Mouse (Mus musculus) fibroblast of lung, adult 2 months (primary cell): ENCODE measurements at regions not wholly inside any gene's neighbourhood (a gene's known extent, or its start where the extent isn't known, plus 50 kb on each side); places are given as distances from the start of the nearest gene placed in this dataset.
A peak's percentile ranks its signal among the peaks of the same experiment; 100 is the strongest.

Experiments used
- DNase-seq: peaks from one replicate; pipeline ENCODE4 v3.0.0-alpha.2; 2011; ENCODE audit warnings: low read depth

- no peak for DNase-seq
These were observed 136.1 kb upstream of the 9330182O14Rik start for GRCm38 (mm10) chr15:39998063-39998462.

DNA sequence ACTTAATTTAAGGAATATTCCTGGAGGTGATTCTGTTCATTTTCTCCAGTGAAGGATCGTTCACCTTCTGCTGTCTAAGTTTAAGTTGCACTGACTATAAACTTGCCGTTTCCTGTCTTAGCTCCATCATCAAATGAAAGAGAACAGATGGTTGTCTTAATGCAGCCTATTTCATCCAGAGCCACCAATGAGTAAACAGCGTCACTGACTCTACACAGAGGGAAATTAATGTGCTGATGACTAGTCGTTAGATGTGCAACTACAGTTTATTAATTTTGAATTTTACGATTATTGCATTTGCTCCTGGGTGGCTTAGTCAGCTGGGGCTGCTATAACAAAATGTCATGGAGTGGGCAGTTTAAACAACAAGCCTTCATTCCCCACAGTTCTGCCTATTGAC is 134.1 kb upstream of the 9330182O14Rik start:
- no peak for DNase-seq

GRCm38 (mm10) chr15:40005096-40005495 is 129.1 kb upstream of the 9330182O14Rik start:
- no peak for DNase-seq

DNA sequence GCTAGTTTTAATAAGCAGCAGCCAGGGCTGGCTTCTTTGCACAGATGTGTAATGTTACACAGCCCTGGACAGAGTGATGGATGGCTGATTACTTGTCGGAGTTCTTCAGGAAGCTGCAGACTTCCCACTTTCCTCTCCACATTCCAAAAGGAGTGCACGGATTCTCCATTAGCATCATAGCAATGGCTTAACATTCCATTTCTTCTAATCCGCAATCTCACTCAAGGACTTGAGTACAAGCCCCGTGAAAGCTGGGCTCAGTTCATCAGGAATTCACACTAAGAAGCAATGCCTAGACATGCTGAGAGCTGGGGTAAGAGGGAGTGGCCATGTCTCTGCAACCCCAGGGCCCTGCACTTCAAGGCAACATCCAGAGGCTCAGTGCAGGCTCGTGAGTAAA is 126.3 kb upstream of the 9330182O14Rik start:
- DNase-seq = no peak

- no peak for DNase-seq
These were observed 120.3 kb upstream of the 9330182O14Rik start for GRCm38 (mm10) chr15:40013833-40014232.

- DNase-seq = no peak
These were observed 117.1 kb upstream of the 9330182O14Rik start for GRCm38 (mm10) chr15:40017019-40017418.

DNA sequence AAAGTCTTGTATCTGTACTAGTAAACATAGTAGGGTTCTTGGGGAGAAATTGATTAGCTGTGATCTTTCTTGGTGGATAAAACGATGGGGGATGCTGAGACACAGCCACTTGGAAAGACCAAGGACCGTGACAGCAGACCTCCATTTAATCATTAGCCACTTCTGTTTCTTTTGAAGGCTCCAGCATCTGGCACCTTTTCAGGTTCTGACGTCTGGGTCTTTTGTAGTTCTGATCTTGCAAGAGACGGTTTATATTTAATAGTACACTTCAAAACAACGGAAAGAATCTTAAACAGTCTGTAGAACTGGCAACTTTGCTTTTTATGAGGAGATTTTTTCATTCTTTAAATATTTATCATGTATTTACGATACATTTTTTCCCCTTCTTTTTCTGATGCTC is 116.6 kb upstream of the 9330182O14Rik start:
- DNase-seq = no peak

DNA sequence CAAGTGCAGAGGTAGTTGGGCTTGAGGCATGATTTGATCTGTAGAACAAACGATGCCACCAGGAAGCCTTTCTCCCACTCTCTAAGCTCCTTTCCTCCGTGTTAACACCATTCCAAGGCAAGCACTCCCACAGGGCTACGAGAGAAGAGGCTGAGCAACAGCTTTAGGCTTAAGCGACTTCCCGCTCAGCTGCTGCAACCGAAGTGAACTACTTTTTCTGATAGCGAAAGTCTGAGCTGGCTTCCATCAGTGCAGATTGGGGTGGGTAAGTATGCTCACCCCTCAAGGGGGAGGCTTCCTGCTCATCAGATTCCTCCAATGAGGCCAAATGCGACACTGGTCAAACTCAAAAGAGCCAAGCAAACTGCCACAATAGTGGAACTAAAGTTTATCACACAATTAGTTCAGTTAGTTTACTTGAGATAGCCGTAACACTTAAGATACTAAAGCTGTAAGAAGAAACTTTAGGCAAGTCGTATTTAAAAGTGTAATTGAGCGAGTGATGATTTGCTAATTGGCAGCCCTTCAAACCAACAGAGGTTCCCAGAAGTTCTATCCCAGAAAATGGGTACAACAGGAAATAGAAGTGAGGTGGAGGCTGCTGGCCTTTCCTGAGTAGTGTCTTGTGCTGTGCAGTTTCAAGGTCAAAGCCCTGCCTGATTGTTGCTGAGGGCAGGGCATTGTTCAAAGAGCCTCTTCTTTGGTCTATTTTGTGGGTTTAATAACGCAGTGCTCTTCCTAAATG is 115.9 kb upstream of the 9330182O14Rik start:
- no peak for DNase-seq

DNA sequence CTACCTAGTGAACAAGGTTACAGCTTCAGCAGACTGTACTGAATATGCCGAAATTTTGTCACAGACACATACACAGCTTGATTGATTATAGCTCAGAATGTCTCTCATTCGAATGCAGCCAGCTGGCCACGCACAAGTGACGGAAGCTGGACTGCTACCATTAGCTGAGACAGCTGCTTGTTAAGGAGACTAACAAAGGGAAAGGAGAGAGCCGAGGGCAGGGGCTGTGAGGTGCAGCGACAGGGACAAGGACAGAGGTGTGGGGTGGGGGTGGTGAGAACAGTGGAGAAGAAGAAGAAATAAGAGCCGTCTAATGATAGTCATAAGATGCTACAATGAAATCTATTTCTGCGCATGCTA is 115.4 kb upstream of the 9330182O14Rik start:
- no peak for DNase-seq

GRCm38 (mm10) chr15:40019226-40019625 is 114.9 kb upstream of the 9330182O14Rik start:
- no peak for DNase-seq

- peak; percentile 32 for DNase-seq
These were observed 114.1 kb upstream of the 9330182O14Rik start for GRCm38 (mm10) chr15:40020097-40020496.

- DNase-seq = no peak
These were observed 113.5 kb upstream of the 9330182O14Rik start for GRCm38 (mm10) chr15:40020646-40021045.

DNA sequence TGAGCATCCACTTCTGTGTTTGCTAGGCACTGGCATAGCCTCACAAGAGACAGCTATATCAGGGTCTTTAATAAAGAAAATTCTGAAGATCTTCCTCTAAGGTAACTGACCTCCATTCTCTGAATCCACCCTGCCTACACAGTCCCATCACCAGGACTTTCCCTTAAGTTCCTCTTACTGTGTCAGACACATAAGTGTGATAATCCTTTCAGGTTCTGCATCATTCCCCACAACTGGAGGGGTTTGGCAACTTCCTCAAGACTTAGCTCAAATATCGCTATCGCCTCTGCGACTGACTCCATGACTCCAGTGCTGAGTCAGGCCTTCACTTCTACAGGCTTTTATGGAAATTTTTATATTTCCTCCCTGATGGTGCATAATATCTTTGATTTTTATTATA is 111.0 kb upstream of the 9330182O14Rik start:
- no peak for DNase-seq

- DNase-seq = no peak
These were observed 102.1 kb upstream of the 9330182O14Rik start for GRCm38 (mm10) chr15:40032088-40032487.

GRCm38 (mm10) chr15:40036181-40036580 is 98.0 kb upstream of the 9330182O14Rik start:
- DNase-seq = no peak

DNA sequence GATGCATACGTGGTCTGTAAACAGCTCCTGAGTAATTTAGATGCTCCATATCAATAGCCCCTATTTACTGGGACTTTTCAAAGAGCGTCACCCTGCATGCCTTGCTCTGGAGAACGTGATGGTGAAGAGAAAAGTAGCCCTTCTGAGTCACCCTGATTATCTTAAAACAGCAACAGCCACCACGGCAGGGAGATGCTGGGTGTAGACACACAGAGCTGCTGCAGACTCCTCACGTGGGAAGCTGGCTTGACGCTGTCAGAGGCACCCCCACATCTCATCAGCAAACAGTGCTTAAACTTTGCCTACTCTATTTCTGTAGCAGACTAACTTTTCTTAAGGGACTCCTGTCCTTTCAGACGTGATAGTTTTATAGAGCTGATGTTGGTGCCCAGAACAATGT is 96.9 kb upstream of the 9330182O14Rik start:
- DNase-seq = no peak

GRCm38 (mm10) chr15:40046219-40046618 is 87.9 kb upstream of the 9330182O14Rik start:
- peak; percentile 45 for DNase-seq

DNA sequence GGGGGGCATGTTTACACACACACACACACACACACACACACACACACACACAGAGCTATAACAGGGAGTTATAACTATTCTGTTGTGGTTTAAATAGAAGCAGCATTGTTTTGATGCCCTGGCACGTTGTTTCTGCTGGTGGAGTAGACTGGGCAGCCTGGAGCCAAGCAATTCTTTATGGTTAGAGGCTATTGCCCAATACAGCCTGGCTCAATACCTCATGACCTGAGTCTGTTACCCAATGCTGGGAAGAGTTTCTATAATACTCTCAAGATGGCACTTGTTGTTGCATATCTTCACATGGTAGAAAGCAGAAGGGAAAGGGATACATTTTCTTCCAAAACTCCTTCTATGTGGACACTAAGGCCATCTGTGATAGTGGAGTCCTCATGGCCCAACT is 87.1 kb upstream of the 9330182O14Rik start:
- DNase-seq = peak; percentile 78

DNA sequence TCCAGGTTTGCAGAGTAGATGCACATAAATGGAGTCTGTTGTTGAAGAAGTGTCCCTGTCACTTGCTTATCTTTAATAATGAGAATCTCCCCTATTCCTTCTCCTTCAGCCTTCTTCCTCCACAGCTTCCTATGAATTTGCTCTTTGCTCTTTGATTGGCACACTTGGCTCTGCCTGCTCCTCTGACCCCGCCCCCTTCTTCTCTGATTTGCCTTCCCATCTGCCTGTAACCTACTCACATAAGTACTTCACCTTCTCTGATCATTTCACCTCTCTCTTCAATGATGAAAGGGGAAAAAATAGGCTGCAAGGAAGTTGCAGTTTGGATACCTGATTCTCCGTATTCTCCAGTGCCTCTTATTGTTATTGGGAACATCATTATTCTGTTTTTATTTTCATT is 66.1 kb upstream of the 9330182O14Rik start:
- DNase-seq = no peak

DNA sequence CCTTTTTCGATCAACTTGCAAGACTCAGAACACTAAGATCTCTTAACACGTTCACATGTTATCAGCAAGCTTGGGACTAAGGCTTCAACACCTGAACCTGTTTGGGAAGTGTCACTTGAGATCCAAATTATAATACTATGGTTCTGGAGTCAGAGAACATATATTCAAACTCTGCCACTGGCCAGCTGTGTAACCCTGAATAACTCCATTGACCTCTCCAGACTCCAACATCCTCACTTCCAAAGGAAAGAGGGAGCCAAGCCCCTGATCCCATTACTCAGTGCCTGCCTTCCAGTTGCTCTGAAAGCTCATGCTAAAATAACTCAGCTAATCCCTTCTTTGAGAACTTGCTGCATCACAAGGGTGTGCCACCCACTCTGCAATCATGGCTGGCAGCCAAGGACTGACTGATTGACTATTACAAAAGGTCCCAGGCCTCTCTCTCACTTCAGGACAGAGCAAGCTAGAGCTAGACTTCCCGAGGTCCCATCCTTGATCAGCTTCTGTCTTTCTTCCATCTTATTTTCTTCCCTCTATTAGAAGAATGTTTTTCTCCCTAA is 58.8 kb upstream of the 9330182O14Rik start:
- peak; percentile 47 for DNase-seq

DNA sequence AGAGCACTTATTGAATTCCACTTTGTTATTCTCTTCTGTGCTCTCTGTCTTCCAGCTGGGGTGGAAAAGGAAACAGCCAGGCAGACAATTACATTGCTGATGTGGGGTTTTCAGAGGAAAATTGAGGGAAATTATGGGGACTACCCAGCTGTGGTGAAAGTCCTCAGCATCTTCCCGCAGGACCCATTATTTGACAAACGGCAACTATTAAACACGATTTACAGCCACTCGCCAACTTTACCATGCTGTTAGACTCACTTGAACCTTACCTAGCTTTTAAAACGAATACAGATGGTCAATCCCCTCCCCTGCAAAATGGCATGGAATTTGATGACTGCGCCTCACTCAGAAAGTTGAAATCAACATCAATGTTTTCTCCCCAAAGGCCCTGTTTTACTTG is 54.3 kb upstream of the 9330182O14Rik start:
- no peak for DNase-seq
